Mouse (Mus musculus) liver, embryonic 12.5 days (tissue): ENCODE results near the gene Izumo4. TPM values are rescaled to one million over a fixed set of nuclear protein-coding genes. Genes with fewer than 3 reads are reported as not detected.
A peak's percentile ranks its signal among the peaks of the same experiment; 100 is the strongest.

Source experiments
- ATAC-seq: fragments of 200-750 bp; cut with Nextera tagmentation; 2 replicates; pipeline ENCODE4 v1.8.0; 2017; ENCODE audit warnings: moderate number of reproducible peaks, mild to moderate bottlenecking, moderate library complexity
- H3K27ac ChIP-seq: fragments of 300-500 bp; sonication (generic); 2 replicates; pipeline ENCODE4 v1.5.1; 2016; ENCODE audit warnings: mild to moderate bottlenecking
- H3K27me3 ChIP-seq: fragments of 300-500 bp; sonication (generic); replicated peaks from 2 replicates; pipeline ENCODE4 v1.6.1; 2016; ENCODE audit warnings: mild to moderate bottlenecking, moderate library complexity
- H3K36me3 ChIP-seq: fragments of 300-500 bp; sonication (generic); 2 replicates; pipeline ENCODE4 v1.6.1; 2016; ENCODE audit warnings: mild to moderate bottlenecking, moderate library complexity
- H3K4me1 ChIP-seq: fragments of 300-500 bp; sonication (generic); 2 replicates; pipeline ENCODE4 v1.6.1; 2016
- H3K4me2 ChIP-seq: fragments of 300-500 bp; sonication (generic); 2 replicates; pipeline ENCODE4 v1.6.1; 2016; ENCODE audit warnings: mild to moderate bottlenecking, moderate library complexity
- H3K4me3 ChIP-seq: fragments of 300-500 bp; sonication (generic); 2 replicates; pipeline ENCODE4 v1.5.1; 2016; ENCODE audit warnings: mild to moderate bottlenecking, moderate library complexity
- H3K9ac ChIP-seq: fragments of 300-500 bp; sonication (generic); 2 replicates; pipeline ENCODE4 v1.6.1; 2016; ENCODE audit warnings: mild to moderate bottlenecking, moderate library complexity
- H3K9me3 ChIP-seq: fragments of 300-500 bp; sonication (generic); replicated peaks from 2 replicates; pipeline ENCODE4 v1.6.1; 2016; ENCODE audit warnings: mild to moderate bottlenecking, moderate library complexity
- WGBS: fragments of 180-500 bp; shearing (Covaris S2); methylation state at CpG from one replicate; pipeline ENCODE4 v1.1.7; 2016; ENCODE audit not compliant: insufficient replicate concordance; 5-methylcytosine and 5-hydroxymethylcytosine counted together
- polyA plus RNA-seq: library from polyadenylated mRNA; unstranded; fragments of >200 nt; fragmentation: Nextera tagmentation; extraction: Ambion mirVana; gene quantifications from 2 replicates; pipeline ENCODE4 v1.2.1, GENCODE M21; 2016

Gene Izumo4
- 10.1 and 10.6 TPM in 2 replicates for polyA plus RNA-seq

DNA sequence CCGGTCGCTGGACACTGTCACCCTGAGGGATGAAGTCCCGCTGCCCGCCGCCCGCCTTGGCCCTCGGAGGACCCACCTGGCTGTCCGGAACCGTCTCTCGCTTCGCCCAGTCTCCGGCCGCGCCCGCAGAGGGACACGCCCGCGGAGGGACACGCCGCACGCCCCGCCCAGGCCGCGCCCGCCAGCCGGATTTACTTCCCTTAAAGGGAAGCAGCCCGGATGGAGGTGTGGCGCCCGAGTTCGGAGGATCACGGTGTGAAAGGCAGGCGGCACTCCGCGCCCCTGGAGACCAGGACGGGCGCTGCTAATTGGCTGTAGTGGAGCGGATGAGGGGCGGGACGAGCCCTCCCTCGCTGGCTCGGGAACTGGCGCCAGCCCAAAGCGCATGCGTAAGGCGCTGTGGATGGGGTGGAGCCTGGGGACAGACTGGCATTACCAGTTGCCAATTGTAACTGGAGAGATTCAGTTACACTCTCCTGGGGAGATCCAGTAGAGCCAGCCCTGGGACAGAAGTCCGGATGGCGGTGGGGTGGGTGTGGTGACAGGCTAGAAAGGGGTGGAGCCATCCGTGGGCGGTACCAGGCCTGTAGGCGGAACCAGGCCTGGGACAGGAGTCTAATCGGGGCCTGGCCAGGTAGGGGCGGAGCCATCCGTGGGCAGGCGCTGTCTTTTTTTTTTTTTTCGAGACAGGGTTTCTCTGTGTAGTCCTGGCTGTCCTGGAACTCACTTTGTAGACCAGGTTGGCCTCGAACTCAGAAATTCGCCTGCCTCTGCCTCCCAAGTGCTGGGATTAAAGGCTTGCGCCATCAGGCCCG lies at the start of gene Izumo4, which contains the start of gene Mob3a:
Izumo4 (plus strand) TSS at position 464 of the 815 bp plus-strand sequence.
Mob3a (minus strand) TSS at position 257 of the 815 bp plus-strand sequence.
- Histone ChIP-seq H3K4me2 (peak within 1 kb of the TSS; percentile 96), H3K9ac (peak within 1 kb of the TSS; percentile 77), H3K27ac (peak within 1 kb of the TSS; percentile 97), H3K27me3 (no peaks in the 10 kb centered on the region), H3K4me3 (peak within 1 kb of the TSS; percentile 65), H3K36me3 (peaks cover 37% of the 10 kb centered on the region), H3K9me3 (no peaks in the 10 kb centered on the region), H3K4me1 (peaks cover 77% of the 10 kb centered on the region)
- WGBS: under 1% methylated on average over 59 of the region's 59 CpGs
- peak; percentile 83 for ATAC-seq

DNA sequence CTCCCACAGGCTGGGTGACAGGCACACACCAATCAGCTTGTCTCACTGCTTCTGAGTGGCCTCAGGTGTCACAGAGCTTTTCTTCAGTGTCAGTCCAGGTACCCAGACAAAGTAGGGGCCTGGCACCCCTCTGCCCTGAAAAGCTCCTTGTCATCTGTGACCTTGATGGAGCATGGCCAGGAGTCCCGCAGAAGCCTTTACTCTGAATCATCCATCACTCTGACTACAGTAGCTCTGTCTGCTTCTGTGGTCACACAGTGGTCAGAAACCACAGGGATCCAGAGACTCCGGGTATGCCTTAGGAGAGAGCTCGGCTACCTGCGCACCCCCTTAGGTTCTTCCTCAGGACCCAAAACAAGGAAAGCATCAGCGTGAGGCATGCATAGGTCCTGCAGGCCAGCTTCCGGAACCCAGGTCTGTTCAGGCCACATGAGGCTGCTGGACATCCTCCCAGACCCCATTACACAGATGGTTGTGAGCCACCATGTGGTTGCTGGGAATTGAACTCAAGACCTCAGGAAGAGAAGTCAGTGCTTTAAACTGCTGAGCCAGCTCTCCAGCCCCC lies 48.7 kb upstream of the Izumo4 start:
- no peaks in the 10 kb centered on the region for H3K9me3 ChIP-seq
- H3K36me3 ChIP-seq: no peaks in the 10 kb centered on the region
- H3K27me3 ChIP-seq: no peaks in the 10 kb centered on the region
- no peak overlapping the region for H3K4me3 ChIP-seq
- WGBS: 73% methylated on average over 6 of the region's 6 CpGs
- peak overlapping the region; percentile 37; the same call in 1 of the 2 replicates for H3K27ac ChIP-seq
- H3K4me1 ChIP-seq: peaks cover 48% of the 10 kb centered on the region
- H3K9ac ChIP-seq: no peak overlapping the region
- H3K4me2 ChIP-seq: no peak overlapping the region
- no peak for ATAC-seq

DNA sequence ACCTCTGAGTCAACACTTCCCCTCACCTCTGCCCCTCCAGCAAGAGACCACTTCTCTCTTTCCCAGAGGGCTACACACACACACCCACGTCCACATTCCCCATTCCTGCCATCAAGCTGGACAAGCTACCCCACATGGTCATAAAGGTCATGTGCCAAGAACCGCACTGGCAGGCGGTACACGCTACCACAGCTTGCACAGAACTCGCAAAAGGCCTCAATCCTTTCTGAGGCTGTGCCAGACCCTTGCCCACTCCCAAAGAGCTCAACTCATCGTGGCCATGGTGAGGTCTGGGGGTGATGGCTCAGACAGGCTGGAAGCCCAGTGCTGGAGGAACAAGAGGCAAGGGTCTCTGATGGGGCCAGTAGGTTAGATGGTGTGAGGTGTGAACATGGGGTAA lies 47.1 kb upstream of the Izumo4 start:
- Histone ChIP-seq H3K4me1 (peaks cover 64% of the 10 kb centered on the region), H3K27me3 (no peaks in the 10 kb centered on the region), H3K4me3 (no peak overlapping the region; the same call in 1 of the 2 replicates), H3K36me3 (no peaks in the 10 kb centered on the region), H3K4me2 (peak overlapping the region; percentile 98), H3K27ac (no peak overlapping the region), H3K9me3 (no peaks in the 10 kb centered on the region), H3K9ac (peak overlapping the region; percentile 96; the same call in 1 of the 2 replicates)
- no peak for ATAC-seq
- 86% methylated on average over 6 of the region's 6 CpGs for WGBS

DNA sequence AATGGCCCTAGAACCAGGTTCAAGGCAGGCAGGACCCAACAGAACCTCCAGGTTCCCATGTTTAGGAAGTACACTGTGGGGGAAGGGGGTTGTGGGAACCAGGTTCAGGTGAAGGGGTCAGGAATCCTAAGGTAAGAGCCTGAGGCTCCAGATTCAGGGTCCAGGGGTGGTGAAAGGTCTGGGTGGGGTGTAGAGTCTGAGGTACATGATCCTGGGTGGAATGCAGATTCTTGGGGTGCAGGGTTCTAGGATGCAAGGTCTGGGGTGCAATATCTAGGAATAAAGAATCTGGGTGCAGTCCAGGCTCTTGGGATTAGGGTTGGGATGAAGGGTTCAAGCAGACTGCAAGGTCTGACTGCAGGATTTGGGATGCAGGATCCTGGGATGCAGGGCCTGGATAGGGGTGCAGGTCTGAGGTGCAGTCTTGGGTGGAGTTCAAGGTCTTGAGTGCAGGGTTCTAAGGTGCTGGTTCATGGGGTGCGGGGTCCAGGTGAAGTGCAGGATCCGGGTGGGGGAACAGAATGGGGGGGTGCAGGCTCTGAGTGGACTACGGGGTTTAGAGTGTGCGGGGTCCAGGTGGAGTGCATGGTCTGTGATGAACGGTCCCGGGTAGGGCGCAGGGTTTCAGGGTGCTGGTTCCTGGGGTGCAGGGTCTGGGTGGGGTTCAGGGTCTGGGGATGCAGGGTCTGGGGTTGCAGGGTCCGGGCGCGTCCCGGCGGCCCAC lies 46.4 kb upstream of the Izumo4 start:
- H3K36me3 ChIP-seq: no peaks in the 10 kb centered on the region
- H3K4me3 ChIP-seq: peak overlapping the region; percentile 84
- H3K4me1 ChIP-seq: peaks cover 64% of the 10 kb centered on the region
- H3K4me2 ChIP-seq: peak overlapping the region; percentile 98
- H3K9ac ChIP-seq: peak overlapping the region; percentile 96
- H3K27me3 ChIP-seq: no peaks in the 10 kb centered on the region
- H3K9me3 ChIP-seq: no peaks in the 10 kb centered on the region
- H3K27ac ChIP-seq: peak overlapping the region; percentile 88
- WGBS: 4% methylated on average over 12 of the region's 12 CpGs
- ATAC-seq: peak; percentile 28

DNA sequence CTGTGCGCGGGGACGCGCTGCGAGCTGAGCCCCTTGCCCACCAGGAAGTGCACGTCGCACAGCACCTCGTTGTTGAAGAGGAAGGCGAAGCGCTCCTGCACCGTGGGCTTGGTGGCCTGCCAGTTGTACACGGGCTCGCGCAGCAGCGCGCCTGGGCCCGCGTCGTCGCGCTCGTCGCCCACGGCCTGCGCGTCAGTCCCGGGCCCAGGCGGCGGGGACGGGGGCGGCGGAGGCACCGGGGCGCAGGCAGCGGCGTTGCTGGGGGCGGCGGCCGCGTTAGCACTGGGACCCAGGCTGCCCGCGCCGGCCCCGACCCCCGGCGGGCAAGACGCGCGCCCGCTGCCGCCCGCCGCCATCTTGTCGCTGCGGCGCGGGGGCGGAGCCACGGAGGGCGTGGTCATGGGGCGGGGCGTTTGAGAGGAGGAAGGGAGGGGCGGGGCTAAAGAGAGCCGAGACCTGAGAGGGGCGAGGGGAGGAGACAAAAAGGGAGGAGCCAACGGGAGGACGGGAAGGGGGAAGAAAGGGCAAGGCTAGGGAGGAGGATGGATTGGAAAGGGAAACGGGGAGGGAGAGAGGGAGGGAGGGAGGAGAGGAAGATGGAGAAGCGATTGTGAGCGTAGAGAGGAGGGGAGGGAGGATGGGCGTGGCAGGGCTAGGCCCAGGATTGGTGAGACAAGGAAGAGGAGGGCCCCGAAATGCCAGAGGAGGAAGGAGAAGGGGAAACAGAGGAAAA lies 45.7 kb upstream of the Izumo4 start:
- Histone ChIP-seq H3K27me3 (no peaks in the 10 kb centered on the region), H3K36me3 (no peaks in the 10 kb centered on the region), H3K4me1 (peaks cover 69% of the 10 kb centered on the region), H3K27ac (peak overlapping the region; percentile 88), H3K4me3 (peak overlapping the region; percentile 84), H3K9ac (peak overlapping the region; percentile 96), H3K9me3 (no peaks in the 10 kb centered on the region), H3K4me2 (peak overlapping the region; percentile 98)
- peak; percentile 71 for ATAC-seq
- 1% methylated on average over 72 of the region's 72 CpGs for WGBS

DNA sequence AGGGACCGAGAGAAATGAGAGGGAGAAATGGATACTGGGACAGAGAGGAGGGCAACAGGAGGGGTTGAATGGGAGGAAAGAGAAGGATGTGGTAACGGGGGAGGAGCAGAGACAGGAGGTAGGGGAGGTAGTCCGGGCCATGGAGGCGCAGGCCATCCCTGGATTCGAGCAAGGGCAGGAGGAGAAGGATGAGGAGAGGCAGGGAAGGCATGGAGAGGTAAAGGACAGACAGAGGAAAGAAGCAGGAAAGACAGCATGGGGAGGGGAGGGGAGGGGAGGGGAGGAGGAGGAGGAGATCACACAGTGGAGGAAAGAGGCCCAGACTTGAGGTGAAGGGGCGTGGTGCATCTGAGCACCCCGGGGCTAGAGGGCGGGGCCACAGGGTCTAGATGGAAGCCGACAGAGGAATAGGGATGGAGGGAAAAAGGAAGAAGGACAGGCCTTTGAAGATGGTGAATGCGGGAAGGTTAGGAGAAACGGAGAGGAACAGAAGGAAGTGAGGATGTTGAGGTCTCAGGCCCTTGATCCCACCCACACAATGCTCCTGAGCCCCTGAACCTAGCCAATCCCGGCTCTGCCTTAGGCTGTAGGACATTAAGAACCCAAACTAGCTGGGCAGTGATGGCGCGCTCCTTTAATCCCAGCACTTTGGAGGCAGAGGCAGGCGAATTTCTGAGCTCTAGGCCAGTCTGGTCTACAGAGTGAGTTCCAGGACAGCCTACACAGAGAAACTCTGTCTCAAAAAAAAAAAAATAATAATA lies 44.9 kb upstream of the Izumo4 start, which contains the start of gene Btbd2:
Btbd2 (minus strand) TSS at position 209 of the 761 bp plus-strand sequence.
- H3K4me2 ChIP-seq: peak within 1 kb of the TSS; percentile 98
- H3K9me3 ChIP-seq: no peaks in the 10 kb centered on the region
- no peaks in the 10 kb centered on the region for H3K27me3 ChIP-seq
- WGBS: 36% methylated on average over 15 of the region's 15 CpGs
- peak within 1 kb of the TSS; percentile 88 for H3K27ac ChIP-seq
- H3K4me3 ChIP-seq: peak within 1 kb of the TSS; percentile 84
- ATAC-seq: peak; percentile 61
- H3K9ac ChIP-seq: peak within 1 kb of the TSS; percentile 96
- H3K4me1 ChIP-seq: peaks cover 70% of the 10 kb centered on the region
- H3K36me3 ChIP-seq: no peaks in the 10 kb centered on the region

DNA sequence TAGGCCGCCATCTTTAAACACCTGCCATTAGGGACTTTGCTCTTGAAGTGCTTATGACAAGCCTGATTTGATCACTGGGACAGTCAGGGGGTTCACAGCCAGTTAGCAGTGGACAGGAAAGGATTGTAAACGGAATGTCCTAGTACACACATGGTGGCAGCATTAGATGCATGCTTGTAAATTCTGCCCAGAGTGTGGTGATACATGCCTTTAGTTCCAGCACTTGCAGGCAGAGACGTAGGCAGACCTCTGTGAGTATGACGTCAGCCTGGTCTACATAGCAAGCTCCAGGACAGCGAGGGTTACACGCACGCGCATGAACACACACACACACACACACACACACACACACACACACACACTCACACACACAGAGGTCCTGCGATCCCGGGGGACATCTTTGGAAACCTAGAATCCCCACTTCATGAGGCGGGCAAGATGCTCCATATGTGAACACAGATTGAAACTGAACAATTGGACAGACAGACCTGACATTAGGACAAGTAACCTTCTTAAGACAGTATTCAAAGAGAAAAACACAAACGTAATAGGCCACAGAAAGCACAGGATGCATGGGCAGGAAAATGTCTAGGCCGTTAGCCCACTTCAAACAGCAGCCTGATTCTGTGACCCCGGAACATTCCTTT lies 43.7 kb upstream of the Izumo4 start:
- no peaks in the 10 kb centered on the region for H3K9me3 ChIP-seq
- no peaks in the 10 kb centered on the region for H3K36me3 ChIP-seq
- H3K4me2 ChIP-seq: peak overlapping the region; percentile 47; the same call in 1 of the 2 replicates
- 79% methylated on average over 14 of the region's 14 CpGs for WGBS
- peaks cover 76% of the 10 kb centered on the region for H3K4me1 ChIP-seq
- H3K27ac ChIP-seq: peak overlapping the region; percentile 88
- no peak for ATAC-seq
- no peaks in the 10 kb centered on the region for H3K27me3 ChIP-seq
- H3K9ac ChIP-seq: no peak overlapping the region
- no peak overlapping the region for H3K4me3 ChIP-seq

DNA sequence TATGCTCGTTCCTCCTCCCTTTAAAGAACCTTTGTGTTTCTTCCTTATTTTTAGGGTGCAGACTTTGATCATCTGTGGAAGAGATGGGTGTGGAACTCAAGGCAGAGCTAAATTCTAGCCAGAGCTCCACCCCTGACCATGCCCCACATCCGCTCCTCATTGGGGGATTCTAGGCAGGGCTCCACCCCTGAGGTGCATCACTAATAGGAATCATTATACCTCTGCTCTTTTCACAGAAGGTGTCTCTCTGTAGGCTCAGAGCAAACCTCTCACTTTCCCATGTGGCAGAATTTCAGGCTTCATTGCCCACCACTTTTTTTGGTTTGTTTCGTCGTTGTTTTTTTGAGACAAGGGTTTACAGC lies 43.2 kb upstream of the Izumo4 start:
- Histone ChIP-seq H3K9ac (peak overlapping the region; percentile 25; the same call in 1 of the 2 replicates), H3K36me3 (no peaks in the 10 kb centered on the region), H3K4me3 (peak overlapping the region; percentile 44; the same call in 1 of the 2 replicates), H3K4me2 (peak overlapping the region; percentile 47), H3K27me3 (no peaks in the 10 kb centered on the region), H3K4me1 (peaks cover 76% of the 10 kb centered on the region), H3K27ac (peak overlapping the region; percentile 88), H3K9me3 (no peaks in the 10 kb centered on the region)
- WGBS: 60% methylated on average over 4 of the region's 4 CpGs
- peak; percentile 43; the same call in 1 of the 2 replicates for ATAC-seq

DNA sequence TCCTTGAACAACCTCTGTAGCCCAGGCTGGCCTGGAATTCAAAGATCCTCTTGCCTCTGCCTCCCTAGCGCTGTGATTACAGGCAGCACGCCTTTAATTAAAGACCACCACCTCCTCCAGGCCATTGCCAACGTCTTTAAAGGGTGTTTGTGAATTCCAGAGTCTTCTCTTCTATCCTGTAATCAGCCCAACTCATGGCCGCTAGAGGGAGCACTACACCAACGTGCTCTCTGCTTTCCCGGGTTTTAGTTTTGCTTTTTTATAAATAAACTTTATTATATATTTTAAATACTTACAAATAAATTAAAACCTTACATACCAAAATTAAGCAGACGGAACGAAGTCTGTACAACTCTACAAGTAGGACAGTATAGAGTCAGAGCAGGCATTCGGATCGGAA lies 42.8 kb upstream of the Izumo4 start:
- no peak for ATAC-seq
- 13% methylated on average over 10 of the region's 10 CpGs for WGBS
- H3K4me3 ChIP-seq: peak overlapping the region; percentile 44
- peak overlapping the region; percentile 61 for H3K9ac ChIP-seq
- peak overlapping the region; percentile 47 for H3K4me2 ChIP-seq
- H3K9me3 ChIP-seq: no peaks in the 10 kb centered on the region
- H3K27ac ChIP-seq: peak overlapping the region; percentile 88
- peaks cover 78% of the 10 kb centered on the region for H3K4me1 ChIP-seq
- H3K27me3 ChIP-seq: no peaks in the 10 kb centered on the region
- no peaks in the 10 kb centered on the region for H3K36me3 ChIP-seq

DNA sequence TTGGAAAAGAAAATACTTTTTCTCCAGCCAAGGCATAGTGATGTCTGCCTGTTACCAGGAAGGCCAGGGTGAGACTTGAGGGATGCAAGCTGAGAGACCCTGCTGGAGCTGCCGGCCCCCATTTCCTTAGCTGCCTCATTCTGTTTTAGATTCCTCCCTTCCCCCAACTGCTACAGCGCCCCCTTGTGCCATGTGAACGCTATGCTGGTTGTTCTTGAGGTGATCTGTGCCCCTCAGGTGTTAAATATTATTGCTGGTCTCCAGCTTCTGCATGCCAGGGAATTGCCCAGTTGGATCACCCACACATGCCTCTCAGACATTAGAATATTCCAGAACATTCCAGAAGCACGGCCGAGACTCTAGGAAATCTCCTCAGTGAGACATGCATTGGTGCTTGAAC lies 40.8 kb upstream of the Izumo4 start:
- Histone ChIP-seq H3K4me1 (peaks cover 79% of the 10 kb centered on the region), H3K9me3 (no peaks in the 10 kb centered on the region), H3K9ac (no peak overlapping the region), H3K27me3 (no peaks in the 10 kb centered on the region), H3K4me3 (no peak overlapping the region), H3K27ac (0 out of 2 replicates have a peak overlapping the region, but pooled peaks have one; percentile 56), H3K36me3 (peaks cover 10% of the 10 kb centered on the region), H3K4me2 (no peak overlapping the region)
- 38% methylated on average over 5 of the region's 5 CpGs for WGBS
- no peak for ATAC-seq
